Mouse (Mus musculus) kidney, postnatal 10 days (tissue): ENCODE results near the gene Men1.

Experiments
- DNase-seq: peaks from one replicate; pipeline ENCODE4 v3.0.0; 2021; ENCODE audit warnings: mixed read lengths

The Men1 gene

GRCm38 (mm10) chr19:6339890-6340504, 5.2 kb downstream of the Men1 start:
- peak; percentile 67 for DNase-seq

- peak; percentile 95 for DNase-seq
These were observed 6.0 kb downstream of the Men1 start, which contains the start of gene Map4k2 for GRCm38 (mm10) chr19:6340524-6341452. Gene Map4k2 (plus strand): TSS chr19:6341135.

- DNase-seq, result no peak
These were observed 6.8 kb downstream of the Men1 start for GRCm38 (mm10) chr19:6341453-6342077.

- peak; percentile 46 for DNase-seq
These were observed 7.6 kb downstream of the Men1 start for GRCm38 (mm10) chr19:6342276-6342933.

- DNase-seq, result no peak
These were observed 8.5 kb downstream of the Men1 start for GRCm38 (mm10) chr19:6343066-6343925.

- no peak for DNase-seq
These were observed 9.2 kb downstream of the Men1 start for GRCm38 (mm10) chr19:6343996-6344395.

- DNase-seq, result no peak
These were observed 11.2 kb downstream of the Men1 start for GRCm38 (mm10) chr19:6346023-6346422.

GRCm38 (mm10) chr19:6346661-6347060, 11.9 kb downstream of the Men1 start:
- no peak for DNase-seq

- no peak for DNase-seq
These were observed 12.8 kb downstream of the Men1 start for GRCm38 (mm10) chr19:6347615-6348014.

- no peak for DNase-seq
These were observed 13.9 kb downstream of the Men1 start for GRCm38 (mm10) chr19:6348717-6349116.

GRCm38 (mm10) chr19:6349215-6349983, 14.6 kb downstream of the Men1 start:
- peak; percentile 75 for DNase-seq

- peak; percentile 24 for DNase-seq
These were observed 16.8 kb downstream of the Men1 start for GRCm38 (mm10) chr19:6351431-6352106.

GRCm38 (mm10) chr19:6352107-6352505, 17.3 kb downstream of the Men1 start:
- DNase-seq, result no peak

- peak; percentile 42 for DNase-seq
These were observed 19.3 kb downstream of the Men1 start for GRCm38 (mm10) chr19:6354030-6354429.

- no peak for DNase-seq
These were observed 26.5 kb downstream of the Men1 start for GRCm38 (mm10) chr19:6361291-6361690.

GRCm38 (mm10) chr19:6363091-6363410, 28.3 kb downstream of the Men1 start:
- DNase-seq, result no peak

GRCm38 (mm10) chr19:6363411-6364240, 28.8 kb downstream of the Men1 start, which contains the start of gene Sf1:
Gene Sf1 (plus strand): TSS chr19:6363690.
- DNase-seq, result peak; percentile 100

- DNase-seq, result peak; percentile 95
These were observed 29.5 kb downstream of the Men1 start for GRCm38 (mm10) chr19:6364317-6364725.

GRCm38 (mm10) chr19:6364842-6365241, 30.1 kb downstream of the Men1 start:
- no peak for DNase-seq

GRCm38 (mm10) chr19:6370175-6370574, 35.4 kb downstream of the Men1 start:
- no peak for DNase-seq
